ENCODE assay signal across 8 mouse cellular contexts in genomic region chrX:60404668-60405044, GRCm38 (mm10).
A peak's percentile ranks its signal among the peaks of the same experiment; 100 is the strongest.
DNase-seq lines count a peak whose midpoint lies in the region; ATAC-seq and TF ChIP-seq lines count a peak whose summit lies in the region.

No protein-coding gene starts in this region.

- H3K36me3 ChIP-seq in MEL (ENCODE audit: control insufficient read depth in 1 of 2, insufficient read depth in 2 of 2, low read length in 2 of 2): peaks cover 0 to 12% of the 10 kb centered on the region in 2 experiments; a peak in 2 of 4 replicates
- no peaks in the 10 kb centered on the region for H3K36me3 ChIP-seq in forebrain, embryonic 13.5 days (ENCODE audit: poor library complexity, severe bottlenecking)
- no peaks in the 10 kb centered on the region for H3K36me3 ChIP-seq in heart, postnatal 0 days (replicated peaks; ENCODE audit: control insufficient read depth, insufficient read depth, low read length)
- no peaks in the 10 kb centered on the region for H3K36me3 ChIP-seq in liver, embryonic 14.5 days (replicated peaks; ENCODE audit: control insufficient read depth, insufficient read depth, low read depth)
- H3K36me3 ChIP-seq in neural tube, embryonic 13.5 days: no peaks in the 10 kb centered on the region

- H3K4me2 ChIP-seq in forebrain, embryonic 13.5 days: peak overlapping the region; percentile 41
- peak overlapping the region; percentile 64 for H3K4me2 ChIP-seq in heart, postnatal 0 days (ENCODE audit: low read depth, low read length)
- H3K4me2 ChIP-seq in liver, embryonic 14.5 days (ENCODE audit: low read depth): peak overlapping the region; percentile 59
- peak overlapping the region; percentile 40 for H3K4me2 ChIP-seq in neural tube, embryonic 13.5 days

- peak overlapping the region; percentile 97 for H3K27ac ChIP-seq in MEL (ENCODE audit: control insufficient read depth, low read depth, low read length)
- peak overlapping the region; percentile 93 for H3K27ac ChIP-seq in forebrain, embryonic 13.5 days
- peak overlapping the region; percentile 98 for H3K27ac ChIP-seq in heart, postnatal 0 days (ENCODE audit: low read depth)
- peak overlapping the region; percentile 79 for H3K27ac ChIP-seq in liver, embryonic 14.5 days
- H3K27ac ChIP-seq in neural tube, embryonic 13.5 days (replicated peaks): peak overlapping the region; percentile 95

- H3K9me3 ChIP-seq in MEL (replicated peaks; ENCODE audit: insufficient read depth, low read length): no peaks in the 10 kb centered on the region
- H3K9me3 ChIP-seq in forebrain, embryonic 13.5 days (replicated peaks): no peaks in the 10 kb centered on the region
- no peaks in the 10 kb centered on the region for H3K9me3 ChIP-seq in heart, postnatal 0 days (replicated peaks; ENCODE audit: control insufficient read depth, low read length)
- H3K9me3 ChIP-seq in liver, embryonic 14.5 days (ENCODE audit: control insufficient read depth, low read length): no peaks in the 10 kb centered on the region
- H3K9me3 ChIP-seq in neural tube, embryonic 13.5 days: no peaks in the 10 kb centered on the region

- peak; percentile 52 for TF ChIP-seq RAD21 in MEL (IDR thresholded peaks at IDR 0.05; ENCODE audit: low read depth, low read length)

- H3K4me3 ChIP-seq in MEL (ENCODE audit: control insufficient read depth in 1 of 2, insufficient read depth in 1 of 2, low read depth in 2 of 2, low read length in 2 of 2): peak overlapping the region; percentile 79 to 81
- H3K4me3 ChIP-seq in forebrain, embryonic 13.5 days: peak overlapping the region; percentile 65
- H3K4me3 ChIP-seq in heart, postnatal 0 days (ENCODE audit: low read depth, low read length): peak overlapping the region; percentile 68
- peak overlapping the region; percentile 79 to 86 for H3K4me3 ChIP-seq in liver, embryonic 14.5 days (ENCODE audit: insufficient read depth in 1 of 2, low read depth in 2 of 2, low read length in 2 of 2)
- H3K4me3 ChIP-seq in neural tube, embryonic 13.5 days: peak overlapping the region; percentile 64

- TF ChIP-seq POLR2A in MEL (IDR thresholded peaks at IDR 0.05; ENCODE audit: control insufficient read depth in 1 of 2, insufficient read depth in 1 of 2, low read depth in 1 of 2, low read length in 2 of 2, poor library complexity in 1 of 2): peak; percentile 0 to 78; a peak in 3 of 4 replicates

- TF ChIP-seq CTCF in MEL (IDR thresholded peaks at IDR 0.05 in 2 of 3, conservative IDR thresholded peaks at IDR 0.05 in 1 of 3; ENCODE audit: control insufficient read depth in 1 of 3, insufficient read depth in 1 of 3, low read depth in 2 of 3, low read length in 3 of 3, poor library complexity in 1 of 3, severe bottlenecking in 1 of 3): peak in 2 of 3 experiments; percentile 40 to 42; a peak in 4 of 6 replicates
- TF ChIP-seq CTCF in heart, postnatal 0 days (IDR thresholded peaks at IDR 0.05; ENCODE audit: low read depth): peak; percentile 51
- TF ChIP-seq CTCF in liver, embryonic 14.5 days (IDR thresholded peaks at IDR 0.05; ENCODE audit: low read depth): peak; percentile 75

- 19% methylated on average over 17 of the region's 17 CpGs for WGBS in forebrain, embryonic 13.5 days
- WGBS in heart, postnatal 0 days: 14% methylated on average over 17 of the region's 17 CpGs
- 8% methylated on average over 17 of the region's 17 CpGs for WGBS in liver, embryonic 14.5 days (ENCODE audit: insufficient replicate concordance)
- WGBS in neural tube, embryonic 13.5 days: 23% methylated on average over 16 of the region's 17 CpGs

- H3K79me2 ChIP-seq in MEL (ENCODE audit: control insufficient read depth, insufficient read depth, low read length, poor library complexity): peaks cover 27% of the 10 kb centered on the region

- H3K4me1 ChIP-seq in MEL (ENCODE audit: control insufficient read depth in 1 of 2, insufficient read depth in 2 of 2, low read length in 2 of 2): peaks cover 0 to 6% of the 10 kb centered on the region in 2 experiments; a peak in 2 of 4 replicates
- peaks cover 11% of the 10 kb centered on the region for H3K4me1 ChIP-seq in forebrain, embryonic 13.5 days
- no peaks in the 10 kb centered on the region for H3K4me1 ChIP-seq in heart, postnatal 0 days (ENCODE audit: control insufficient read depth, insufficient read depth)
- H3K4me1 ChIP-seq in liver, embryonic 14.5 days (replicated peaks; ENCODE audit: control insufficient read depth in 2 of 2, insufficient read depth in 2 of 2, low read length in 1 of 2): 0 out of 4 replicates have a peak, but pooled peaks cover 0 to 2% of the 10 kb centered on the region in 2 experiments
- H3K4me1 ChIP-seq in neural tube, embryonic 13.5 days (replicated peaks): peaks cover 12% of the 10 kb centered on the region

- DNase-seq in MEL (ENCODE audit: low read depth, low spot score): peak; percentile 89
- DNase-seq in cerebellum, adult 11 months: peak; percentile 81
- peak; percentile 81 for DNase-seq in heart, postnatal 0 days (ENCODE audit: low spot score)
- DNase-seq in kidney, postnatal 36 days: peak; percentile 90 to 93
- DNase-seq in liver, embryonic 14.5 days (ENCODE audit: low read depth in 3 of 3, low spot score in 3 of 3): peak; percentile 74 to 84 (median 77)
- DNase-seq in testis, postnatal 14 days (ENCODE audit: low spot score): peak; percentile 87

- H3K9ac ChIP-seq in MEL (ENCODE audit: control insufficient read depth, low read depth, low read length, poor library complexity, severe bottlenecking): peak overlapping the region; percentile 99
- peak overlapping the region; percentile 89 for H3K9ac ChIP-seq in forebrain, embryonic 13.5 days
- H3K9ac ChIP-seq in heart, postnatal 0 days (replicated peaks; ENCODE audit: low read depth, low read length): peak overlapping the region; percentile 85
- peak overlapping the region; percentile 91 for H3K9ac ChIP-seq in liver, embryonic 14.5 days (replicated peaks)
- peak overlapping the region; percentile 85 for H3K9ac ChIP-seq in neural tube, embryonic 13.5 days

- TF ChIP-seq EP300 in MEL (IDR thresholded peaks at IDR 0.05; ENCODE audit: low read depth in 1 of 2, low read length in 2 of 2): no peak
- TF ChIP-seq EP300 in heart, postnatal 0 days (IDR thresholded peaks at IDR 0.05; ENCODE audit: low read depth): no peak
- 0 out of 2 replicates have a peak, but pooled peaks have one; percentile 5 for TF ChIP-seq EP300 in liver, embryonic 14.5 days (IDR thresholded peaks at IDR 0.05; ENCODE audit: low read depth)

- H3K27me3 ChIP-seq in MEL (ENCODE audit: control insufficient read depth in 1 of 2, insufficient read depth in 2 of 2, low read length in 2 of 2): no peaks in the 10 kb centered on the region
- H3K27me3 ChIP-seq in forebrain, embryonic 13.5 days: no peaks in the 10 kb centered on the region
- H3K27me3 ChIP-seq in heart, postnatal 0 days (ENCODE audit: control insufficient read depth, insufficient read depth, low read length): no peaks in the 10 kb centered on the region
- no peaks in the 10 kb centered on the region for H3K27me3 ChIP-seq in liver, embryonic 14.5 days (ENCODE audit: control insufficient read depth, insufficient read depth, low read length)
- H3K27me3 ChIP-seq in neural tube, embryonic 13.5 days: no peaks in the 10 kb centered on the region

- peak; percentile 97 for ATAC-seq in forebrain, embryonic 13.5 days
- peak; percentile 93 for ATAC-seq in heart, postnatal 0 days (ENCODE audit: insufficient read depth, low read depth)
- ATAC-seq in liver, embryonic 14.5 days (ENCODE audit: insufficient read depth): peak; percentile 87
- ATAC-seq in neural tube, embryonic 13.5 days (ENCODE audit: low read depth): peak; percentile 97

TF ChIP-seq in MEL, 35 proteins besides CTCF, POLR2A, EP300 and RAD21:
- TF ChIP-seq NRF1 (IDR thresholded peaks at IDR 0.05; ENCODE audit: insufficient read depth, low read depth, low read length, poor library complexity, severe bottlenecking) (peak; percentile 54; the same call in 1 of the 2 replicates), MYB (IDR thresholded peaks at IDR 0.05; ENCODE audit: low read depth, low read length) (no peak), USF2 (IDR thresholded peaks at IDR 0.05; ENCODE audit: borderline replicate concordance in 1 of 2, insufficient read depth in 1 of 2, low read depth in 1 of 2, low read length in 2 of 2) (no peak), NELFE (IDR thresholded peaks at IDR 0.05; ENCODE audit: low read depth, low read length) (peak; percentile 26; the same call in 1 of the 2 replicates), ETS1 (IDR thresholded peaks at IDR 0.05; ENCODE audit: low read depth, low read length) (no peak), SMC3 (IDR thresholded peaks at IDR 0.05; ENCODE audit: low read depth, low read length) (peak; percentile 33), TCF12 (IDR thresholded peaks at IDR 0.05; ENCODE audit: low read depth, low read length) (0 out of 2 replicates have a peak, but pooled peaks have one; percentile 8), POLR2AphosphoS5 (IDR thresholded peaks at IDR 0.05; ENCODE audit: borderline replicate concordance, low read depth, low read length) (no peak), MAZ (IDR thresholded peaks at IDR 0.05; ENCODE audit: low read depth, low read length) (0 out of 2 replicates have a peak, but pooled peaks have one; percentile 33), JUND (IDR thresholded peaks at IDR 0.05; ENCODE audit: low read depth, low read length) (no peak), KAT2A (conservative IDR thresholded peaks at IDR 0.05; ENCODE audit: low read depth, low read length) (peak; percentile 57; the same call in 1 of the 2 replicates), ZC3H11A (IDR thresholded peaks at IDR 0.05; ENCODE audit: low read depth, low read length) (peak; percentile 12; the same call in 1 of the 2 replicates), MYC (IDR thresholded peaks at IDR 0.05; ENCODE audit: low read depth, low read length) (0 out of 2 replicates have a peak, but pooled peaks have one; percentile 17), MAFK (IDR thresholded peaks at IDR 0.05; ENCODE audit: borderline replicate concordance, low read depth, low read length) (no peak), HCFC1 (IDR thresholded peaks at IDR 0.05; ENCODE audit: low read depth, low read length) (peak; percentile 96), ELF1 (IDR thresholded peaks at IDR 0.05; ENCODE audit: low read depth, low read length) (no peak), TBP (IDR thresholded peaks at IDR 0.05; ENCODE audit: low read depth, low read length) (peak; percentile 55; the same call in 1 of the 2 replicates), E2F4 (IDR thresholded peaks at IDR 0.05; ENCODE audit: borderline replicate concordance, low read depth, low read length) (peak; percentile 75; the same call in 1 of the 2 replicates)

Comparison
In these comparisons a context has a peak if more than half of its experiments do, and no peak if none do; other contexts are left out.
1. Peak in every context shown above with its lines: DNase-seq, ATAC-seq, H3K4me3 ChIP-seq and H3K27ac ChIP-seq.